Mouse (Mus musculus) left cerebral cortex, postnatal 14 days (tissue): ENCODE data around the gene Pde1c. TPM values are rescaled to one million over a fixed set of nuclear protein-coding genes. Genes with fewer than 3 reads are reported as not detected.

Experiments
- DNase-seq, 2 experiments: peaks; one replicate each; pipeline ENCODE4 v3.0.0; 2021 to 2022; ENCODE audit warnings: low spot score in 2 of 2, mixed read lengths in 1 of 2
- intact Hi-C: fragments of 180-260 bp; cut with DNase I; formaldehyde crosslinking; loops from one replicate; pipeline ENCODE4 v1.15.1; 2025
- total RNA-seq, 2 experiments: library from RNA; stranded (reverse); gene quantifications; 2 replicates each; pipeline ENCODE4 v1.2.3; 2021

Pde1c gene
- total RNA-seq, 2 experiments from 2014 or later = 3.4 to 3.8 TPM

DNA sequence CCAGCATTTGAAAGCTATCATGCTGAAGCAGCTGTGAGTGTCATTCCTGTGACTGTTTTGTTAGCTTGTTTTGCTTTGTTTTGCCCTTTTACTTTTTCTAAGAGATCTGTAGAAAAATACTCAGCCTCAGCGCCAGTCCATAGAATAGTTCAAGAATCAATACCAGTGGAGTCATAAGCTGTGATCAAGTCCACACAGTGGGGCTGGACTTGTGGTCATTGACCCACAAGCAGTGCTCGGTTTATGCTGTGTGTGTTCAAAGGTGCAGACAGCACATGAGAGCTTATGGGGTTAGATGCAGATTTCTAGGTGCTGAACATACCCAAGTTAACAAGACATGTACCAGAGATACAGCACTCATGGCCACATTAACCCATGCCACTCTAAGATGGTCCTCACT, 396.7 kb downstream of the Pde1c start:
- DNase-seq = no peak
- intact Hi-C loops = no loop called here

DNA sequence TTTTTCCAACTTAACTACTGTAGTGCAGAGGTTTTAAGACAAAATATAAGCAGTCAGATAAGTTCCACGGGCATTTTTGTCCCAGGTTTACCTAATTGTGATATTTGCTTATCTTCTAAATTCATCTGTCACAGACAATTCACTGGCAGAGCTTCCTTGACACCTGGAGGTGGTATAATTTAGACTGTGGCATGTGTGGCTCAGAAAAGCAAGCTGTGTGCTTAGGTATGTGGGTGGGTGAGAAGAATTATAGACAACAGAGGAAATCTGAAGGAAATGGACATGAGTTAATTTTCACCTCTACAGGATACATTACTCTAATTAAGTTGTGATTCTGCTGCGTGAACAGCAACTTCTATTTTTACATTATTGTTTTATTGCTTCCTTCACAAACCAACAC, 400.2 kb downstream of the Pde1c start:
- intact Hi-C loops = no loop called here
- DNase-seq = peak; percentile 8 to 37

DNA sequence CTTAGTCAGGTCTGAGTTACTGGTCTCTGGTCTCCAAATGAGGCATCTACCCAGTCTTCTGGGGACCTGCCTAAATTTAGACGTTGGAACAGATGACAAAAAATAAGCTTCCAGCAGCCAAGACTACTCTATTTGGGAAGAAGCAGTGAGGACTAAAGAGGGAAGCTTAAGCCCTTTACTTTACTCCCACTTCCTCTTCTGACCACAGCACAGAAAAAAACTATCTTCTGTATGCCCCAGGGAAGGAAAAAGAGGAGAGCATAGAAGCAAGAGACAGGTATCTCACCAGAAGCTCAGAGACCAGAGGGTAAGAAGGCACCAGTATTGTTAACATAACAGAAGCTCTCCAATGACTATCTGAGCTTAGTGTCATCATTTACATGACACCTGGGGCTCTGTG, 410.7 kb downstream of the Pde1c start:
- DNase-seq = no peak
- intact Hi-C loops = no loop called here

DNA sequence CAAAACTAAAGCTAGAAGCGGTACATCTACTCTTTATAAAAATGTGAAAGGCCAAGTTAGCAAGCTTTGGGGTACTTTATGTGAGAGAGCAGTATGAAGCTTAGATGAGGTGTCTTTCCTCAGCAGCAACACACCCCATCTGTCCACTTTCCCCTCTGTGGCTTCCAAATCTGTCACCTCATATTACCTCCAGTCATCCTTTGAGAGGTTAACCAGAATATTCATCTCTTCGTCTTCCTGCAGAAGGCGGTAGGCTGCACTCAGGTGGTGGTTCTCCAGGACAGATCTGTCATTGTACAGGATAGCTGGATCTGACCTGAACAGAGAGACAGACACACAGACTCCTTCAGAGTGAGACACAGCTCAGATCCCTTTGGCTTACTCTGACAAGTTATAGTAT, 412.1 kb downstream of the Pde1c start:
- intact Hi-C loops = no loop called here
- no peak for DNase-seq

DNA sequence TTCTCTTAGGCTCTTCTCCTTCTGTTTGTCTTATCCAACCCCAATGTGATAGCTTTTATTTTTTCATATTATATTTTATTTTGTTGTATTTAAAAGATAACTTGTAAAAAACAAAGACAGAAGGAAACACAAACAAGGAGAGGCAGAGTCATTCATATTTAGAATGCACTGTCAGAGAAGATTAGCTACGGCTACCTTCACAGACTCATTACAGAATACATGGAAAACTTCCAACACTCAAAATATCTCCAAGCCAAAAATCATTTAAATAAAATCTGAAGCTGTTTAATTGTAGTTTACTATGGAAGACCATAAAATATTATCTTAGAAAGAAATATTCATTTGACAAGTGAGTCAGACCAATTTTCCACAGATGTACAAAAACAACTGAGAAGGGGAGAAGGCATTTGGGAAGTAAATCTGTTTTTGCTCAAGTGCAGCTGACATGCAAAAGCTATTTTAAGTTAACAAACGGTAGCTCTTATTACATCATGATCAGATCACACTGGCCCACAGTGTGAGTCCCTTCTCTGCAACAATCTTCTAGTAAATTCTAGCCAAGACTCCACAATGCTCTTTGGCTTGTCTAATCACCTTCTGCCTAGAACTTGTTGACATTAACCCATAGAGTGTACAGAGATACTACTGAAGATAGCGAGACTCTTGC, 438.3 kb downstream of the Pde1c start:
- DNase-seq = no peak
- intact Hi-C loops = no loop called here

DNA sequence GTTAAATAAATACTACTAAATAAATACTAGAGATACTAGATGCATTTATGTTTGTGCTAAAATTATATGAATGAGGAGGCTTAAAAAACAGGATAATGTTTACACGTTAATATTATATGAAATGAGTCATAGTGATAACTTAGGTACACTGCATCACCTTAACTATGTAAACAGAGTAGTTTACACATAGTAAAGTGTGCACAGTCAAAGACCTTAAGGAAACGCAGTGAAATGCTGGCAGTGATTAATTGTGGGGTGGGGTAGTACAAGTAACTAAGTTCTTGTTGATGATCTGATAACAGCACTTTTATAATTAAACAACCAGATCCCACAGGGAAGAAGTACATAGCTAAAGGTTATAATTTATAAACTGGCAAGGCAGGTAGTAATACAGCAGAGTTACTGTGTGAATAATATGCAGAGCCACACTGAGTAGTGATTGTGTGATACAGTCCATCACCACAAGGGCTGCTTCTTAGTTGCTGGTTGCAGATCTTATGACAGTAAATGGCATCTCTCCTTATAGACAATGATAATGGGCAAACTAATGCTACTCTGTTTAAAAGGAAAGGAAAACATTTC, 469.3 kb downstream of the Pde1c start:
- no peak for DNase-seq
- intact Hi-C loops = no loop called here

DNA sequence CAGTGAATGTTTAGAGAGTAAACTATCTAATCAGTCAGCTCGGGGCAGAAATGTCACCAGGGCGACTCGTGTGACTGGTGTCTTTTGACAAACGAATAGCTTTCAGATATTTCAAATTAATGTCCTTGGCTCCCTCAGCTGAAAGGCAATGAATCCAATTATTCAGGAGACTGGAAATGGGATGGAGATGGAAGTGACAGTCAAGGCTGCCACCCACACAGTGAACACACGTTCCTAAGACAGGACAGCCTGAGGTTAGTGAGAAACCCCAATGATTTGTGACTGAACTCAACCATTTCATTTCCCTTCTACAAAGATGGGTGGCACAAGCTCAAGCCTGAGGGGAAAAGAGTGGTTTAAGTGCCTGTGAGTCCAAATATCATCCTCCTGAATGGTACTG, 470.5 kb downstream of the Pde1c start:
- DNase-seq = no peak

DNA sequence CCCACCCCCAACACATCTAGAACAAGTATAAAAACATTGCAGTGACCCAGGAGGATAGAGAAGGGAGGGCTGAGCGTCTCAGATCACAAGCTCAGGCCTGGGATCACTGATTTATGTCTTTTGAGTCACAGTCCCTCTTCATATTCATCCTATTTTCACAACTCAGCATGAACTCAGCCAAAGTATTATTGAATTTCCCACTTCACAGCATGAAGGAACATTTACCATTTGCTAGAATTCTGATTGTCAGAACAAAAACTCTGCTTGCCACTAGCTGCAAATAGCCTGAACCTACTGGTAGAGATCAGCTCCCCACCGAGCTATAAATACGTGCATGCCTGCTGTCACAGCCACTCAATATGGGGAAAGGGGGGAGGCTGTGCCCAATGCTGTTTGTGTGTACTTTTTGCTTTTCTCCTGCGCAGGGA, 492.5 kb downstream of the Pde1c start:
- no peak for DNase-seq
- intact Hi-C loops = no loop called here

More for the DNA sequence above, 470.5 kb downstream of the Pde1c start:
- intact Hi-C loops = no loop called here

DNA sequence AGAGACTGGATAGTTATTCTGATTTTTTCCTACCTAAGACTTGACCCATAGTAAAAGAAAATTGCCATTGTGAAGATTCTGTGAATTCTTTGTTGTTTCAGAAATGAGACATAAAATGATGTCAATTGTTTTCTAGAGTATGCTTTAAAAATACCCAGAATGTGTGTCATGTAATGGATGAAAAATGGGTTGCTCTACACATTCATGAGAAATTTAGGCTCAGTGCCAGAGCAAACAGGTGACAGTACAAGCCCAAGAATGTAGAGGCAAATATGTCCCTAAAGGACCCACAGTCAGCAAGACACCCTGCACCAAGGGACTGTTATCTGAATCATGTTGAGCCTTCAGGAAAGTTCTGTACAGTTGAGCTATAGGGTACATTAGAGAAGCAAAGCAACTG, 500.4 kb downstream of the Pde1c start:
- no peak for DNase-seq
- intact Hi-C loops = loop anchor here (10.0 kb wide), 1 partner anchor 626 kb away; no protein-coding TSS in a partner anchor

DNA sequence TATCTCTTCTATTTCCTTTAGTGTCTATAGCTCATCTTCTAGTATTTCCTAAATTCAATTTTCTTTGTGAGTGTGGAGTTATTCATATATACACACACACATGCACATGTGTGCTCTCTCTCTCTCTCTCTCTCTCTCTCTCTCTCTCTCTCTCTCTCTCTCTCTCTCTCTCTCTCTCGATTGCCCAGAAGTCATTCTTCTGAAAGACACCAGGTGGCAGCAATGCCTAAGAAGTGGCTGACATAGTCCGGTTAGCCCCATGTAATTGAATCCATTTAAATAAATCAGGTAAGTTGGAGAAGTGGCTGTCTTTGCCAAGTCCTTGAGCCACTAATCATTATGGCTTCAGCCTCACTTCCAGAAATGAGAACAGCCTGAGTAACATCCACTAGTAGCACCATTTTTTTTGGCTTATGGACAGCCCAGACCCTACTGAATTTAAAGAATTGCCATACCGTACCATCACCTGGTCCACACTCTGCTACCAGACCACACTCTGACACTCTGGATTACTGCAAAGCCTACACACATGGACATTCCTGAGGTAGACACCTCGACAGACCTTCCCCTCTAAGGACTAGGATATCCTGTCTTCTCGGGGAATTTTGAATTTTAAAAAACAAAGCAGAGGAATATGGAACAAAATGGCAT, 502.1 kb downstream of the Pde1c start:
- intact Hi-C loops = loop anchor here (1.0 to 10.0 kb wide), 3 partner anchors 410 to 628 kb away; no protein-coding TSS in a partner anchor
- DNase-seq = peak; percentile 45 to 49

DNA sequence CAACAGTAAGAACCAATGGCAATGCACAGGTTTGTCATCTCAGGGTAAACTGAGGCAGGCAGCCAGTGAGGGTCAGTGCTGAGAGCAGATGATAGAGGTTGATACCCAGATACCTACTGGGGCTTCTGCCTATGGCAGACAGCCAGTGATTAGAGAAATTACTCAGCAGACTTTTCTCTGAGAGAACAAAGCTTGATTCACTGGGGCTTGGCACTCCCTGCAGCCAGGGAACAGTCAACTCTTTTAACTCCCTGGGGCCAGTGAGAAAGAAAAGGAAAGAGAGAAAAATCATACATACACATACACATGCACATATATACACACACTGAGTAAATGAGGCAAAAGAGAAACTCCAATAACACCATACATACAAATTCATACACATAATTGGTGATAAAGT, 505.2 kb downstream of the Pde1c start:
- DNase-seq = no peak
- intact Hi-C loops = loop anchor here (10.0 kb wide), 1 partner anchor 631 kb away; no protein-coding TSS in a partner anchor

DNA sequence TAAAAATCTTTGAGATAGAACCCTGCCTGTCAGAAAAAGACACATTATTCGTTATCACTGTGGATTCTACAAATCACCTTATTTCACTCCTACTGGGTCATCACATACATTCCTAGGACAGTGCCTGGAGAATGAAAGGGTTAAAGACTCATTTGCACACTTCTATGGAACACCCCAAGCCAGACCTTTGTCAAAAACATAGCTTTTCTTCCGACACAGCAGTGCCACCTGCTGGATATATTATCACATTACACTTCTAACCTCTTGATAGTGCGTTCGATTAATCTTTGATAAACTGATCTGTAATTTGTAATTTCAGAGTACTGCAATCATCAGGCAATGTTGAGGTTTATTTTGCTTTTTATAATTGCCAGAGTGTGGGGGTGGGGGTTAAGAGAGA, 519.8 kb downstream of the Pde1c start:
- intact Hi-C loops = loop anchor here (1.0 to 5.0 kb wide), 2 partner anchors 77 to 530 kb away; no protein-coding TSS in a partner anchor
- peak; percentile 37 to 54 for DNase-seq

DNA sequence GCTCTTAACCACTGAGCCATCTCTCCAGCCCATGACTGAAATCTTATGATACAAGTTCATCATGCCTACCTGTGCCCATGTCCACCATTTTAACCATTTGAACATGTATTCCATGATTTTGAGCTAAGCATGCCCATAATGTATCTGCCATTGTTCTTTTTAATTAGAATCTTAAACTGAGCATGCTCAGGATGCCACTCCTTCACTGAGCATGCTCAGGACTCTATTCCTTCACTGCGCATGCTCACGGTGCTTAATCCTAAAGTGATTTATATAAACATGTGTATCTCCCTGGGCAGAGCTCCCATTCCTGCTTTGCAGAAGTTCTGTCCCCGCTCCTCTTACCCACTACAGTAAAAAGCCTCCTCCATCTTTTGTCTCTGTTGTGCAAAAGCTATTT, 520.3 kb downstream of the Pde1c start:
- intact Hi-C loops = loop anchor here (5.0 kb wide), 1 partner anchor 76 kb away; no protein-coding TSS in a partner anchor
- peak in 1 of 2 experiments; percentile 10 for DNase-seq

DNA sequence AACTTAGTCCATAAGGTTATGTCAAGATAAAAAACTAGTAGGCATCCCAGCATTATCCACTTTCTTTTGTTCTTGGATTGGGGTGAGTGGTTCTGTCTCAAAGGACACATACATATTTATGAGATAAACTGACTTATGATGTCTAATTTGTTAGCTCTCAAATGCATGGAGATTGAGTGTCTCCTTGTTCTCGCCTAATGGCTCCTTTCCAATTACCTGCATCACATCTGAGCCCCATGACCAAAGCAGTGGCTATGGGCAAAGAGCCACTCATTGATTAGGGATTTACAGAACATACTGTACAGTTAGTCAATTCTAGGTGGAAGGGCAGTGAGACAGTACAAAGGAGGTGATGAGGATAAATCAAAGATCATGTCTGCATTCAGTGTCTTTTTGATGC, 524.2 kb downstream of the Pde1c start:
- DNase-seq = no peak
- intact Hi-C loops = loop anchor here (5.0 kb wide), 1 partner anchor 72 kb away; no protein-coding TSS in a partner anchor

DNA sequence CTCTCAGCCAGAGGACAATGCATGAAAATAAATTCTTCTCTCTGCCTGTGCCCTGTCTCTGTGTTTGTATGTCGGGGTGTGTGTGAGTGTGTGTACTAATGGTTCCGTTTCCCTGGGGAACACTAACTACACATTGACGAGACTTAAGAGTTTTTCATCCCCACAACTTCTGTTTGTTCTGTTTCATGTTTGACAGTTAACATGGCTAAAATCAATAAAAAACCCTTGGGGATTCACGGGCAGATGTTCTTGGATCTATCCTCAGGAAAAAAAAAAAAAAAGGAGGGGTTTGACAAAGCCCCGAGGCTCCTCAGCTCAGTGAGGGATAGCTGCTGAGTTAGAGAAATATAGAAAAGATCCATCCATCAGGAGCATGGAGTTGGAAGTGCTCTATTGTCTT, 524.6 kb downstream of the Pde1c start:
- intact Hi-C loops = no loop called here
- no peak for DNase-seq

DNA sequence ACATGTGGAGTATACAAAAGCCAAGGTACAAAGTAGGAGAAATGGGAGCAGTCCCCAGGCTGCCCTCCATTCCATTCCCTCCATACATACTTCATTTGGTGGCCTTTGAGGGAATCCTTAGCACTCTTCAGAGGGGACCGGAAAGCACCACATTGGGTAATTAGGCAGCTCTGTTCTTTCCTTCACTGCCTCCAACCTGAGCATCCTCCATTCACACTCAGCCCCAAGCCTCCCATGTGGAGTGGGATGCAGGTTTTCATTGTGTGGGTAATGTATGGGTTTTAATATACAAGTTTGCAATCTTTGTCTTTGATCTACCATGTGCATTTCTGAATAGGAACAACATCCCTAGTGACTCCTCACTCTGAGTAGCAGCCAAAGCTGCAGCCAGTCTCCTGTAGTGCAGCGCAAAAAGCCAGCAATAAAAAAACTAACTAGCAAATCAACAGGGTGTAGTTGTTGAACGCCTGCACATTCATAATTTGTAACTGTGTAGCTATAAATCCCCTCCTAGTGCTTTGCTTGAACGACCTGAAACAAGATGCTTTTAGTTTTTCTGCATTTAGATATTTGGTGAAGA, 529.3 kb downstream of the Pde1c start:
- intact Hi-C loops = no loop called here
- DNase-seq = no peak

DNA sequence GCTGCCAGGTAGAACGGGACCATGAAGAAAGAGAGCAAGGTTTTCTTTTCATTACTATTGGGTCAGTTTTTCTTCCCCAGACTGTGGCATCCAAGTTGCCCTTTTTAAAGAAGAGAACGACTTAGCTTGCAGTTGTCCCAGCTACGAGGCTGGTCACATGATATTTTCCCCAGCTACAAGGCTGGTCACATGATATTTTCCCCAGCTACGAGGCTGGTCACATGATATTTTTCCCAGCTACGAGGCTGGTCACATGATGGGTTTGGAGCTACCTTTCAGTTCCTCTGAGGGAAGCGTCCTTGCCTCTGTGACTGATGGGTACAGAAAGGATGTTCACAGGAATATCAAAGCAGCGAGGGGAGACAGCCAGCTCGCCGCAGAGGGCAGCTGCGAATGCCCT, 533.8 kb downstream of the Pde1c start:
- DNase-seq = no peak
- intact Hi-C loops = no loop called here

DNA sequence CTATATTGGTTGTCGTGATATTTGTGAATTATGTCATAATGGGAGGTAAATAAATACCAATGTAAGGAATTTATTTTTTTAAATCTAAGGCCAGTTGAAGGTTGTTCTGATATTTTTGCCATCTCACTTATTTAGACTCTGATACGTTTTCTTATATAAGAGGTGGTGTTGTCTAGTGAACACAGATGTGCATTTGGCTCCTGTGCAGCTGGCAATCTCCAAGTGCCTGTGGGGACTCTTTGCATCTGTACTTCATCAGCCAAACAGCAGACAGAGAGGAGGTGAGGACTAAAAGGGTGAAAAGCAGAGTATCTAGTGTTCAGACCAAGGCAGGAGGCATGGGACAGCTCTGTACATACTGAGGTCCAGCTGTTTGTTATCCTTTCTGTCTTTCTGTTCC, 536.7 kb downstream of the Pde1c start:
- DNase-seq = no peak
- intact Hi-C loops = no loop called here

DNA sequence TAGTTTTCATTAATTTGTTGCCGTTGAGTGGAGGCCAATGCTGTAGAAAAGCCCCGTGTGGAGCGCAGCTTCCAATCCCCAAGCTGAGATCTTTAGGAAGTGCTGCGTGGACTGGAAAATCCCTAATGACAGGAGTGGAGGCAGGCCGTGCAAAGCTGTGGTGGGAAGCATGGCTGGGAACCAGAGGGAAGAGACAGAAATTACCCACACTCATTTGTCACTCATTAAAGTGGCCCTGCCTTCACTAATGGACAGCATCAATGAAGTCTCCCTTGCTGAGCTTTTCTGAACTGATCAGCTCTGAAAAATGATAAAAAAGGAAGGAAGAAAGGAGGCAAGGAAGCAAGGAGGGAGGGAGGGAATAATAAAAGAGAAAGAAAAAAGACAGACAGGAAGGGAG, 538.9 kb downstream of the Pde1c start:
- intact Hi-C loops = no loop called here
- DNase-seq = no peak

DNA sequence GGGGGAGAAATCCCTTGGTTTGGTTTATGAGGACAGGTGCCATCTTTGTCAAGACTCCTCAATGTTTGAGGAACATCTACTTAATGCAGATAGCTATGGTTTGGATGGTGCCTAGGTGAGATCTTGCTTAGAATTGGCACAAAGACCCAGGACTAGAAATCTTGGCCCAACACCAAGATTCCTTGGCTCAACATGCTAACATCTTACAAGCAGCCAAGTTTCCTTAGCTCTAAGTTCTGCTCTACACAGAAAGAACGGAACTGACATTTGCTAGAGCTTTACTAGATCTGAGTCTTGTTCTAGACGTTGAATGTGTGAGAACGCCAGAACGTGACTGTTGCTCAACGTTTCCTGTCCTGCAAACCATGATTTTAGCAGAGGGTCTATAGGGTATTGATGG, 540.9 kb downstream of the Pde1c start:
- intact Hi-C loops = no loop called here
- DNase-seq = peak; percentile 24 to 61
